Mouse (Mus musculus) hindbrain, postnatal 0 days (tissue): ENCODE data around the gene Jmjd8. TPM values are rescaled to one million over a fixed set of nuclear protein-coding genes. Genes with fewer than 3 reads are reported as not detected.
"Not testable (repeated sequence)": the region's sequence is repeated elsewhere in the genome, so short reads cannot be mapped to it uniquely, and the experiment has no call there.

Source experiments
- ATAC-seq: fragments of 200-750 bp; cut with Nextera tagmentation; 2 replicates; pipeline ENCODE4 v1.8.0; 2017; ENCODE audit warnings: mild to moderate bottlenecking, moderate TSS enrichment, moderate library complexity
- DNase-seq: peaks from one replicate; pipeline ENCODE4 v3.0.0-alpha.2; 2015; ENCODE audit warnings: low spot score
- H3K27ac ChIP-seq: fragments of 300-500 bp; sonication (generic); 2 replicates; pipeline ENCODE4 v1.5.1; 2014; ENCODE audit warnings: mild to moderate bottlenecking
- H3K27me3 ChIP-seq: fragments of 300-500 bp; sonication (generic); 2 replicates; pipeline ENCODE4 v1.6.1; 2014; ENCODE audit warnings: low read length, mixed read lengths; ENCODE audit not compliant: insufficient read depth
- H3K36me3 ChIP-seq: fragments of 300-500 bp; sonication (generic); 2 replicates; pipeline ENCODE4 v1.6.1; 2014; ENCODE audit warnings: low read length, mixed read lengths; ENCODE audit not compliant: insufficient read depth
- H3K4me1 ChIP-seq: fragments of 300-500 bp; sonication (generic); 2 replicates; pipeline ENCODE4 v1.6.1; 2014; ENCODE audit warnings: antibody characterized with exemption, low read length, mixed read lengths; ENCODE audit not compliant: insufficient read depth
- H3K4me2 ChIP-seq: fragments of 300-500 bp; sonication (generic); 2 replicates; pipeline ENCODE4 v1.6.1; 2014; ENCODE audit warnings: low read depth, mild to moderate bottlenecking, low read length, moderate library complexity, mixed read lengths
- H3K4me3 ChIP-seq: fragments of 300-500 bp; sonication (generic); 2 replicates; pipeline ENCODE4 v1.5.1; 2014; ENCODE audit warnings: low read length
- H3K9ac ChIP-seq: fragments of 300-500 bp; sonication (generic); replicated peaks from 2 replicates; pipeline ENCODE4 v1.6.1; 2014; ENCODE audit warnings: mild to moderate bottlenecking, low read length, moderate library complexity, mixed read lengths
- H3K9me3 ChIP-seq: fragments of 300-500 bp; sonication (generic); 2 replicates; pipeline ENCODE4 v1.6.1; 2016; ENCODE audit warnings: low read length, mixed read lengths
- CTCF ChIP-seq: IDR thresholded peaks from 2 replicates; pipeline ENCODE4 v1.5.1; 2016; ENCODE audit warnings: antibody characterized with exemption, control low read depth, low read depth
- WGBS: fragments of 180-500 bp; shearing (Covaris S2); extraction: QIAGEN DNeasy Blood & Tissue Kit; methylation state at CpG from one replicate; pipeline ENCODE4 v1.1.7; 2014; 5-methylcytosine and 5-hydroxymethylcytosine counted together
- polyA plus RNA-seq: library from polyadenylated mRNA; unstranded; fragments of >200 nt; fragmentation: Nextera tagmentation; extraction: Ambion mirVana; gene quantifications from 2 replicates; pipeline ENCODE4 v1.2.1, GENCODE M21; 2015
- total RNA-seq: library from RNA; depleted of rRNA; stranded (reverse); fragments of >200 nt; gene quantifications from 2 replicates; pipeline ENCODE4 v1.2.3, GENCODE M21; 2014

Jmjd8 gene
- total and polyA plus RNA-seq, 2 experiments from 2014 or later: 38.6 to 61.0 TPM

GRCm38 (mm10) chr17:25867509-25867835 is 38.8 kb downstream of the Jmjd8 start:
- WGBS: 19% methylated on average over 7 of the region's 7 CpGs

DNA sequence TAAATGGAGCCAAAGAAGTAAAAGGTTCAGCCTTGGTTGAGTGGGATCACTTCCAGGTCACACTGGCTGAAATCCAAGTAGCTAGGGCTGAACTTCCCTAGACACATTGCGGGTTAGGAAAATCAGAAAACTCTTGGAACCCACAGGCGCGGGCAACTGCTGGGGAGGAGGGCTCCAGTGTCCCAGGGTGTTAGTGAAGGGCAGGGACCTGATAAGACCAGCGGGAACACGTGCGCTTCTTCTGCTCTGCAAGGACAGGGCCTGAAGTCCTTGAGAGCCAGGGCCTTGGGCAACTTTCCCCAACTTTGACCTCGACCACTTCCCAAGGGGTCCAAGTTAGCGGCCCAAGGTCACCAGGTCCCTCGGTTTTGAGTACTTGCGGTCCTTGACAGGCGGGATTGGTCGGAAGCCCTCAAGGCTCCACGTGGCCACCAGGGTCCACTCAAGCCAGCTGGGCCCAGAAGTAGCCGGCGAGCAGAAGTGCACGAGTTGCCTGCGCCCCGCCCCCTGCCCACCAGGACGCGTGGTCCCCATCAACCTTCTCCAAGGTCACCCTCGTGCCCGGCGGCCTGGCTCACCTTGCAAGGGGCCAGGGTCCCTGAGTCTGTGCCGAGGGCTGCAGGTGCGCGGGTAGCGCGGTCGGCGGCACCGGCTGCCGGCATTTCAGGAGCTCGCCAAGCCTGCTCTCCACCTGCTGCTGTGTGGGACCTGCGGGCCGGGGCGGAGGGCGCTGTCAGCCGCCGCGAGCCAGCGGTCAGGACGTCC is 39.4 kb downstream of the Jmjd8 start:
- peak overlapping the region; percentile 89 for H3K4me2 ChIP-seq
- no peaks in the 10 kb centered on the region for H3K27me3 ChIP-seq
- H3K4me3 ChIP-seq: peak overlapping the region; percentile 84
- H3K4me1 ChIP-seq: peaks cover 4% of the 10 kb centered on the region
- peak overlapping the region; percentile 77 for H3K9ac ChIP-seq
- WGBS: 2% methylated on average over 40 of the region's 42 CpGs
- TF ChIP-seq CTCF: no peak
- peaks cover 5% of the 10 kb centered on the region; the same call in 1 of the 2 replicates for H3K36me3 ChIP-seq
- no peaks in the 10 kb centered on the region for H3K9me3 ChIP-seq
- peak overlapping the region; percentile 83 for H3K27ac ChIP-seq
- ATAC-seq: peak; percentile 59
- DNase-seq: no peak

More at GRCm38 (mm10) chr17:25867509-25867835, 38.8 kb downstream of the Jmjd8 start:
- ATAC-seq: no peak
- Histone ChIP-seq H3K9me3 (no peaks in the 10 kb centered on the region), H3K27ac (no peak overlapping the region), H3K4me1 (peaks cover 4% of the 10 kb centered on the region), H3K36me3 (peaks cover 5% of the 10 kb centered on the region; the same call in 1 of the 2 replicates), H3K4me3 (peak overlapping the region; percentile 84), H3K4me2 (peak overlapping the region; percentile 89), H3K9ac (peak overlapping the region; percentile 77; the same call in 1 of the 2 replicates), H3K27me3 (no peaks in the 10 kb centered on the region)
- TF ChIP-seq CTCF: no peak
- DNase-seq: no peak

- peaks cover 5% of the 10 kb centered on the region; the same call in 1 of the 2 replicates for H3K36me3 ChIP-seq
- H3K4me2 ChIP-seq: peak within 1 kb of the TSS; percentile 89
- peak within 1 kb of the TSS; percentile 77 for H3K9ac ChIP-seq
- no peaks in the 10 kb centered on the region for H3K9me3 ChIP-seq
- no peaks in the 10 kb centered on the region for H3K27me3 ChIP-seq
- ATAC-seq (peak; percentile 90), DNase-seq (peak; percentile 90)
- peak within 1 kb of the TSS; percentile 84 for H3K4me3 ChIP-seq
- peak within 1 kb of the TSS; percentile 83 for H3K27ac ChIP-seq
- TF ChIP-seq CTCF: peak; percentile 42
- peaks cover 4% of the 10 kb centered on the region for H3K4me1 ChIP-seq
- WGBS: under 1% methylated on average over 21 of the region's 24 CpGs
Measured at GRCm38 (mm10) chr17:25868601-25869191, 40.0 kb downstream of the Jmjd8 start, which contains the start of gene Mcrip2. TSS of gene Mcrip2 (minus strand) at chr17:25868764.

GRCm38 (mm10) chr17:25869498-25869897 is 40.8 kb downstream of the Jmjd8 start:
- Histone ChIP-seq H3K27me3 (no peaks in the 10 kb centered on the region), H3K4me2 (no peak overlapping the region), H3K4me3 (no peak overlapping the region), H3K4me1 (peaks cover 8% of the 10 kb centered on the region), H3K27ac (no peak overlapping the region), H3K36me3 (no peaks in the 10 kb centered on the region), H3K9ac (no peak overlapping the region), H3K9me3 (no peaks in the 10 kb centered on the region)
- DNase-seq (no peak), ATAC-seq (no peak)
- no peak for TF ChIP-seq CTCF
- 86% methylated on average over 8 of the region's 8 CpGs for WGBS

DNA sequence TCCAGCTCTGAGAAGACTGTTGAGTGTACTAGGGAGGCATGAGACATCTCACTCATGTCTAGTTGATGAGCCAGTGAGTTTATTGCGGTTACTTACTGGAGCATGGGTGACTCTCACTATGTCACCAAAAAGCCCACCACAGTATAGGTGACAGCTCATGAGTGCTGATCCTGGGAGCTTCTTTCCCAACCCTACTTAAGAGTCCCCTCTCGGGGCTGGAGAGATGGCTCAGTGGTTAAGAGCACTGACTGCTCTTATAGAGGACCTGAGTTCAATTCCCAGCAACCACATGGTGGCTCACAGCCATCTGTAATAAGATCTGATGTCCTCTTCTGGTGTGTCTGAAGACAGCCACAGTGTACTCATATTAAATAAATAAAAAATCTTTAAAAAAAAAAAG is 41.3 kb downstream of the Jmjd8 start:
- 84% methylated on average over 2 of the region's 2 CpGs for WGBS
- Histone ChIP-seq H3K36me3 (no peaks in the 10 kb centered on the region), H3K9ac (no peak overlapping the region), H3K4me1 (peaks cover 8% of the 10 kb centered on the region), H3K4me3 (no peak overlapping the region), H3K27ac (no peak overlapping the region), H3K9me3 (no peaks in the 10 kb centered on the region), H3K27me3 (no peaks in the 10 kb centered on the region), H3K4me2 (no peak overlapping the region)
- DNase-seq (no peak), ATAC-seq (no peak)
- no peak for TF ChIP-seq CTCF

- H3K4me1 ChIP-seq: peaks cover 16% of the 10 kb centered on the region
- not testable (repeated sequence) for H3K4me2 ChIP-seq, H3K36me3 ChIP-seq, ATAC-seq, H3K9ac ChIP-seq, H3K27me3 ChIP-seq, H3K27ac ChIP-seq, H3K4me3 ChIP-seq, H3K9me3 ChIP-seq, DNase-seq
Measured at GRCm38 (mm10) chr17:25871566-25871965, 42.9 kb downstream of the Jmjd8 start.

DNA sequence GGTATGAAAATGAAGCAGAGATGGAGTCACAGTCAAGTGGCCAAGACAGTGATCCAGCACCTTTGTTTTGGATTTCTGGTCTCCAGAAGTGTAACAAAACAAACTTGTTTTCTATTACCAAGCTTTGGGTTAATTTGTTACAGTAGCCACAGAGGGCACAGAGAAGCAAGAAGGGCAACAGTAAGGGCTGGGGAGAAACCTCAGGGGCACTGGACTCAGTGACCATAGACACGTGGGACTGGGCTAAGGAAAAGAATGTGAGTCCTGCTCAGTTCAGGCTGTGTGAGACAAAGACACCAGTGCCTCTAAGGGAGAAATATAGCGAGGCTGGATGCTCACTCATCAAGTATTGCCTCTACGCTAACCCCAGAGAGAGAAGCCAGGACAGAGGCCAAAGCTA is 44.0 kb downstream of the Jmjd8 start:
- no peak for TF ChIP-seq CTCF
- Histone ChIP-seq H3K4me1 (peaks cover 16% of the 10 kb centered on the region), H3K9ac (no peak overlapping the region), H3K9me3 (no peaks in the 10 kb centered on the region), H3K36me3 (0 out of 2 replicates have a peak, but pooled peaks cover under 1% of the 10 kb centered on the region), H3K27me3 (no peaks in the 10 kb centered on the region), H3K4me3 (no peak overlapping the region), H3K4me2 (no peak overlapping the region), H3K27ac (no peak overlapping the region)
- DNase-seq (no peak), ATAC-seq (no peak)
- 84% methylated on average over 3 of the region's 3 CpGs for WGBS
